Mouse (Mus musculus) brain, embryonic 14.5 days (tissue): Measurements from ENCODE around the gene 1700034J05Rik.

Experiments used
- CTCF ChIP-seq: fragments of 200-500 bp; IDR thresholded peaks from 2 replicates; pipeline ENCODE4 v1.5.1; 2012; ENCODE audit warnings: inconsistent platforms, mild to moderate bottlenecking, moderate library complexity, borderline replicate concordance; ENCODE audit not compliant: insufficient read depth, insufficient read length; ENCODE audit errors: extremely low read depth
- POLR2A ChIP-seq: fragments of 200-500 bp; IDR thresholded peaks from 2 replicates; pipeline ENCODE4 v1.6.1; 2012; ENCODE audit warnings: mild to moderate bottlenecking, inconsistent platforms, borderline replicate concordance; ENCODE audit not compliant: poor library complexity, insufficient read depth, insufficient read length, severe bottlenecking; ENCODE audit errors: extremely low read depth

DNA sequence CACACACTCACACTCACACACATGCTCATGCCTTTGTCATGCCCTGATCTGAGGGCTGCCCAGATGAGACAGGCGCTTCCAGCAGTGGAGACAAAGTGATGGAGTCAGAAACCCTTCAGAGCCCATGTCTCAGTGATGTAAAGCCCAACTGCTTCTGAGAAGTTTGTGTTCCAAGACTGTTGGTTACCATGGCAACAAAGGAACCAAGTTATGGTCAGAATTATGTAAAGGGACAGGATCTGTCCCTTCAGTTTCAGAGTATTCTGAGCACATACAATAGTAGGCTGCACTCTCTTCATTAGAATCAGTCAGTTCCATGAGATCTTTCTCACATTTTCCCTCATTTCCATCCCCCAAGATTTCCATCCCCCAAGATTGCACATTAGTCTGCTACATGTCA, at the start of gene 1700034J05Rik:
- no peak for TF ChIP-seq POLR2A
- TF ChIP-seq CTCF, result no peak
